Mouse (Mus musculus) kidney, postnatal 0 days (tissue): ENCODE data around the gene Defb42. TPM values are rescaled to one million over a fixed set of nuclear protein-coding genes. Genes with fewer than 3 reads are reported as not detected.

Experiments
- ATAC-seq: fragments of 200-750 bp; cut with Nextera tagmentation; replicated peaks from 2 replicates; pipeline ENCODE4 v1.8.0; 2017; ENCODE audit warnings: low read depth, moderate number of reproducible peaks, moderate TSS enrichment, moderate library complexity; ENCODE audit not compliant: low FRiP score
- DNase-seq: peaks from one replicate; pipeline ENCODE4 v3.0.0-alpha.2; 2016; ENCODE audit warnings: low spot score
- H3K27ac ChIP-seq: fragments of 300-500 bp; sonication (generic); 2 replicates; pipeline ENCODE4 v1.5.1; 2014; ENCODE audit warnings: mild to moderate bottlenecking
- H3K27me3 ChIP-seq: fragments of 300-500 bp; sonication (generic); 2 replicates; pipeline ENCODE4 v1.6.1; 2014; ENCODE audit warnings: low read length, mixed read lengths; ENCODE audit not compliant: insufficient read depth
- H3K36me3 ChIP-seq: fragments of 300-500 bp; sonication (generic); 2 replicates; pipeline ENCODE4 v1.6.1; 2014; ENCODE audit warnings: low read length, mixed read lengths; ENCODE audit not compliant: insufficient read depth
- H3K4me1 ChIP-seq: fragments of 300-500 bp; sonication (generic); replicated peaks from 2 replicates; pipeline ENCODE4 v1.6.1; 2014; ENCODE audit warnings: antibody characterized with exemption, low read length, mixed read lengths; ENCODE audit not compliant: insufficient read depth
- H3K4me2 ChIP-seq: fragments of 300-500 bp; sonication (generic); 2 replicates; pipeline ENCODE4 v1.6.1; 2014; ENCODE audit warnings: mild to moderate bottlenecking, low read length, moderate library complexity, mixed read lengths
- H3K4me3 ChIP-seq: fragments of 300-500 bp; sonication (generic); replicated peaks from 2 replicates; pipeline ENCODE4 v1.5.1; 2014; ENCODE audit warnings: low read depth, low read length
- H3K9ac ChIP-seq: fragments of 300-500 bp; sonication (generic); 2 replicates; pipeline ENCODE4 v1.6.1; 2014; ENCODE audit warnings: low read depth, low read length
- H3K9me3 ChIP-seq: fragments of 300-500 bp; sonication (generic); replicated peaks from 2 replicates; pipeline ENCODE4 v1.6.1; 2016; ENCODE audit warnings: low read length, inconsistent platforms, mixed read lengths
- CTCF ChIP-seq: IDR thresholded peaks from 2 replicates; pipeline ENCODE4 v1.5.1; 2016; ENCODE audit warnings: antibody characterized with exemption, low read depth, mild to moderate bottlenecking, moderate library complexity
- WGBS: fragments of 180-500 bp; shearing (Covaris S2); extraction: QIAGEN DNeasy Blood & Tissue Kit; methylation state at CpG from one replicate; pipeline ENCODE4 v1.1.7; 2014; 5-methylcytosine and 5-hydroxymethylcytosine counted together
- polyA plus RNA-seq: library from polyadenylated mRNA; unstranded; fragments of >200 nt; fragmentation: Nextera tagmentation; extraction: Ambion mirVana; gene quantifications from 2 replicates; pipeline ENCODE4 v1.2.1, GENCODE M21; 2015

The Defb42 gene
- polyA plus RNA-seq: 15.1 and 23.5 TPM in 2 replicates

DNA sequence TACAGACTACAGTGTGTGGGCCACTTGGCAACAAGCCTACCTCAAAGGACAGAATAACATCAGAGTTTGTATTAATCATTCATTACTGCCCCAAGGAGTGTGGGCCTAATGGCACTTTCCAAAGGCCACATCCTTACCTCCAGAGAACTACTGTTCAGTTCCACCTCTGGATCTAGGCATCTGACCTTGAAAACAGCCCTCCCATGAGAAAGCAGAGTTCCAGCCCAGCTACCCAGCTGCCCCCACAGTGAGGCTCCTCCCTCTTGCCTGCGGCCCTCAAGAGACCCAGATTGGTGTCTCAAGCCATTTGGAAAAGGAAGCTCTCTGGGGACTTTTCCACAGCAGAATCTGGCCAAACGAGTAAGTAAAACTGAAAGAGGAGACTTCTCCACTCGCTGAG lies at the start of gene Defb42:
Gene Defb42 (plus strand): TSS at position 301 of the 400 bp plus-strand sequence.
- no peak within 1 kb of the TSS for H3K27ac ChIP-seq
- TF ChIP-seq CTCF: no peak
- no peak within 1 kb of the TSS for H3K4me2 ChIP-seq
- no peak for ATAC-seq
- H3K9me3 ChIP-seq: no peaks in the 10 kb centered on the region
- H3K4me1 ChIP-seq: no peaks in the 10 kb centered on the region
- DNase-seq: no peak
- no peak within 1 kb of the TSS for H3K9ac ChIP-seq
- no peaks in the 10 kb centered on the region for H3K27me3 ChIP-seq
- no peak within 1 kb of the TSS for H3K4me3 ChIP-seq
- WGBS: 71% methylated on average over 3 of the region's 3 CpGs
- no peaks in the 10 kb centered on the region for H3K36me3 ChIP-seq

DNA sequence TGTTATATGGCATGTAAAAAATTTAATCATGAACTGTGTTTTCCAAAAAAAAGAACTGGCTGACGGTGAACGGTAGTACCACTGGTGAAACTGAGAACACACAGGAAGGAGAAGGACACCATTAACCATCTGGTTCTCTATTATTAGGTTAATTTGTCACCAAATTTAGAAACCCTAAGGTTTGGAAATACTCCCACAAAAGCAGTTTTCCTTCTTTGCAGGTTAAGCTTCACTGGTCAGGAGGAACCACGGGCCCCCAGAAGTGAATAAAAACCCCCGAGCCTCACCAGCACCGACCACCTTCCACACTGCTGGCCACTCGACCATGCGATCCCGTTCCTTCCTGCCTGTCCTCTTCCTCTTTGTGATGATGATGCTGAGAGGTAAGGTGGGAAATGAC lies 49.0 kb upstream of the Defb42 start, which contains the start of gene Defb47:
Gene Defb47 (plus strand): TSS at position 301 of the 400 bp plus-strand sequence.
- ATAC-seq (no peak), DNase-seq (no peak)
- Histone ChIP-seq H3K9ac (no peak within 1 kb of the TSS), H3K36me3 (no peaks in the 10 kb centered on the region), H3K9me3 (no peaks in the 10 kb centered on the region), H3K4me1 (no peaks in the 10 kb centered on the region), H3K4me3 (no peak within 1 kb of the TSS), H3K27ac (no peak within 1 kb of the TSS), H3K4me2 (no peak within 1 kb of the TSS), H3K27me3 (no peaks in the 10 kb centered on the region)
- whole genome bisulfite sequencing: 51% methylated on average over 8 of the region's 8 CpGs
- no peak for TF ChIP-seq CTCF

GRCm38 (mm10) chr14:62998977-62999376 lies 47.8 kb upstream of the Defb42 start:
- Histone ChIP-seq H3K9me3 (no peaks in the 10 kb centered on the region), H3K27ac (no peak overlapping the region), H3K36me3 (no peaks in the 10 kb centered on the region), H3K27me3 (no peaks in the 10 kb centered on the region), H3K4me2 (no peak overlapping the region), H3K9ac (no peak overlapping the region), H3K4me1 (no peaks in the 10 kb centered on the region), H3K4me3 (no peak overlapping the region)
- no peak for TF ChIP-seq CTCF
- no peak for ATAC-seq
- WGBS: 86% methylated on average over 4 of the region's 4 CpGs
- DNase-seq: no peak

- H3K9me3 ChIP-seq: no peaks in the 10 kb centered on the region
- H3K27me3 ChIP-seq: no peaks in the 10 kb centered on the region
- no peaks in the 10 kb centered on the region for H3K36me3 ChIP-seq
- H3K9ac ChIP-seq: no peak overlapping the region
- no peak for TF ChIP-seq CTCF
- H3K4me2 ChIP-seq: no peak overlapping the region
- no peak overlapping the region for H3K4me3 ChIP-seq
- no peak overlapping the region for H3K27ac ChIP-seq
- H3K4me1 ChIP-seq: no peaks in the 10 kb centered on the region
- 54% methylated on average over 2 of the region's 2 CpGs for WGBS
- ATAC-seq: no peak
- no peak for DNase-seq
These were observed 44.2 kb upstream of the Defb42 start for GRCm38 (mm10) chr14:63002588-63002987.

DNA sequence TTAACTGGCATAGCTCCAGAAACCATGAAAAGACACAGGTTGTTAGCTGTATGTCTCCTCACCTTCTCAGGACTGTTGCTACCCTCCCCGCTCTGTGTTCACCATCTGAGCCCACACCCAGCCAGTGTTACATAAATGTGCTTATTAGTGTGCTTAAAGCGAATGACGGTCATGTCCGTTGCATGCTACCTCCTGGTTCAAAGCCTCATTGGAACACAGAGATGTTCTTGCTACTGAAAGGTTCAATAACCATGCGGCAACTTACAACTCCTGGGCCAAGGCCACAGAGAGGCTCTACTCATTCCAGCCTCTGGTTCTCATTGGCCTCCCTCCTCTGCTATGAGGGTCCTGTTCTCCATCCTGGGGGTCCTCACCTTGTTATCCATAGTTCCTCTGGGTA lies 35.3 kb upstream of the Defb42 start, which contains the start of gene Defb43:
Gene Defb43 (plus strand): TSS at position 301 of the 400 bp plus-strand sequence.
- H3K4me3 ChIP-seq: no peak within 1 kb of the TSS
- ATAC-seq: no peak
- H3K4me2 ChIP-seq: no peak within 1 kb of the TSS
- no peak for TF ChIP-seq CTCF
- H3K4me1 ChIP-seq: no peaks in the 10 kb centered on the region
- H3K27me3 ChIP-seq: no peaks in the 10 kb centered on the region
- no peak within 1 kb of the TSS for H3K9ac ChIP-seq
- WGBS: 93% methylated on average over 5 of the region's 5 CpGs
- DNase-seq: no peak
- H3K27ac ChIP-seq: no peak within 1 kb of the TSS
- H3K36me3 ChIP-seq: no peaks in the 10 kb centered on the region
- no peaks in the 10 kb centered on the region for H3K9me3 ChIP-seq

DNA sequence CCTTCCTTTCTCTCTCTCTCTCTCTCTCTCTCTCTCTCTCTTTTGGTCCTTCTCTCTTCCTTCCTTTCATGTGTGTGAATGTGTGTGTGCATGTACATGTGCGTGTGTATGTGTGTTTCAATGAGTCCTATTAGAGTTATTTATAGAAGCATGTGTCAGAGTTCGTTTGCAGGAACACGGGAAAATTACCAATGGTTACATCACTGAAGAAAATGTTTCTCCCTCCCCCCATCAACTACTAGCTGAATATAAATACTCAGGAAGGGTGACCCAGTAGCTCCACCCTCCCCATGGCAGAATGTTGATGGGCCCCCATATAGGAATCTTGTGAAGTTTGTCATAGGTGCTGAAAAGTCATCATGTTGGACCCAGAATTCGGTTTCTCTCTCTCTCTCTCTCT lies 33.7 kb upstream of the Defb42 start:
- no peak overlapping the region for H3K9ac ChIP-seq
- no peak overlapping the region for H3K27ac ChIP-seq
- TF ChIP-seq CTCF: no peak
- ATAC-seq (no peak), DNase-seq (no peak)
- no peak overlapping the region for H3K4me3 ChIP-seq
- H3K9me3 ChIP-seq: no peaks in the 10 kb centered on the region
- no peaks in the 10 kb centered on the region for H3K36me3 ChIP-seq
- no peaks in the 10 kb centered on the region for H3K4me1 ChIP-seq
- 67% methylated on average over 4 of the region's 4 CpGs for WGBS
- H3K27me3 ChIP-seq: no peaks in the 10 kb centered on the region
- no peak overlapping the region for H3K4me2 ChIP-seq

- H3K27me3 ChIP-seq: no peaks in the 10 kb centered on the region
- no peak for TF ChIP-seq CTCF
- no peaks in the 10 kb centered on the region for H3K9me3 ChIP-seq
- ATAC-seq: no peak
- no peak for DNase-seq
- no peaks in the 10 kb centered on the region for H3K36me3 ChIP-seq
- no peak overlapping the region for H3K9ac ChIP-seq
- no peak overlapping the region for H3K4me3 ChIP-seq
- 80% methylated on average over 4 of the region's 4 CpGs for WGBS
- H3K4me2 ChIP-seq: no peak overlapping the region
- H3K27ac ChIP-seq: no peak overlapping the region
- no peaks in the 10 kb centered on the region for H3K4me1 ChIP-seq
These were observed 32.1 kb upstream of the Defb42 start for GRCm38 (mm10) chr14:63014667-63015066.
